Mouse (Mus musculus) testis, adult 2 months (tissue): ENCODE data around the gene Slc25a21.

Source experiments
- CTCF ChIP-seq: fragments of 200-500 bp; IDR thresholded peaks from 2 replicates; pipeline ENCODE4 v1.5.1; 2012; ENCODE audit warnings: low read depth, mild to moderate bottlenecking, inconsistent platforms, low read length, moderate library complexity; ENCODE audit not compliant: control insufficient read depth, insufficient read depth, insufficient replicate concordance
- POLR2A ChIP-seq: fragments of 200-500 bp; IDR thresholded peaks from 2 replicates; pipeline ENCODE4 v1.6.1; 2012; ENCODE audit warnings: low read depth, mild to moderate bottlenecking, inconsistent platforms, low read length, moderate library complexity; ENCODE audit not compliant: control insufficient read depth

DNA sequence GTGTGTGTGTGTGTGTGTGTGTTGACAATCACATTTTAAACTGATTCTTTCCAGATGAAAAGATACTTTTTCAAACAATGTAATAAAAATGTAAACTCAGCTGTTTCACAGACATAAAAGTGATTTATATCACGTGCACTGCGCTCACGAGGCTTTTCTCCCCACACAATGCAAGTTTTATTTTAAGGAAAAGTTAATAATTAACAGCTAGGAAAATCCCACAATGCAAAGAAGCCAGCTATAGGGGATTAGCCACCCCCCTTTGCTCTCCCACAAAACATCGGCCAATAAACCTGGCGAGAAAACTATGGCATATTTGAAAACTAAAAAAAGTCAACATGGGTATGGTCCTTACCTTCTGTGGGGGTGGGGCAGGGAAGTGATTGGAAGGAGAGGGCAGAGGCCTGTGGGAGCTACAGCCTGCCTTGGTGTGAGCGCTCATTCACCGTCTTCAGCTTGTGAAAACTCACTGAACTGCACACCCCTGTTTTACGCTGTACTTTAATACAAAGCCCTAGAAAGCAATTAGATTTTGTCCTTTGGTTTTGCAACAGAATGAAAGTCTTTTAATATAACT lies 369.4 kb downstream of the Slc25a21 start:
- TF ChIP-seq CTCF (no peak), POLR2A (no peak)
